Mouse (Mus musculus): ENCODE data around the gene Zbtb11. TPM values are rescaled to one million over a fixed set of nuclear protein-coding genes. Genes with fewer than 3 reads are reported as not detected.
A peak's percentile ranks its signal among the peaks of the same experiment; 100 is the strongest.

The Zbtb11 gene
- polyA plus RNA-seq, 1 experiment from 2014 or later = 23.0 TPM

GRCm38 (mm10) chr16:56056944-56057590, 83.4 kb downstream of the Zbtb11 start:
- H3K9me3 ChIP-seq (ENCODE audit: control insufficient read depth, low read length) = no peaks in the 10 kb centered on the region
- ATAC-seq = peak; percentile 69
- H3K9ac ChIP-seq (ENCODE audit: low read depth, low read length) = no peak overlapping the region
- H3K4me3 ChIP-seq (ENCODE audit: low read length) = no peak overlapping the region
- no peaks in the 10 kb centered on the region for H3K4me1 ChIP-seq (ENCODE audit: control insufficient read depth, insufficient read depth, low read depth, low read length)
- H3K36me3 ChIP-seq (ENCODE audit: control insufficient read depth, insufficient read depth, low read length) = no peaks in the 10 kb centered on the region
- H3K4me2 ChIP-seq (ENCODE audit: low read length) = no peak overlapping the region
- H3K27ac ChIP-seq (ENCODE audit: low read depth, low read length) = no peak overlapping the region
- WGBS = 21% methylated on average over 7 of the region's 7 CpGs
- no peaks in the 10 kb centered on the region for H3K27me3 ChIP-seq (replicated peaks; ENCODE audit: control insufficient read depth, insufficient read depth, low read length)

GRCm38 (mm10) chr16:56058151-56058550, 84.5 kb downstream of the Zbtb11 start:
- H3K27me3 ChIP-seq (replicated peaks; ENCODE audit: control insufficient read depth, insufficient read depth, low read length) = no peaks in the 10 kb centered on the region
- no peak overlapping the region for H3K27ac ChIP-seq (ENCODE audit: low read depth, low read length)
- no peak overlapping the region for H3K4me2 ChIP-seq (ENCODE audit: low read length)
- H3K9me3 ChIP-seq (ENCODE audit: control insufficient read depth, low read length) = no peaks in the 10 kb centered on the region
- no peak overlapping the region for H3K4me3 ChIP-seq (ENCODE audit: low read length)
- 70% methylated on average over 10 of the region's 10 CpGs for WGBS
- ATAC-seq = no peak
- no peaks in the 10 kb centered on the region for H3K4me1 ChIP-seq (ENCODE audit: control insufficient read depth, insufficient read depth, low read depth, low read length)
- no peak overlapping the region for H3K9ac ChIP-seq (ENCODE audit: low read depth, low read length)
- no peaks in the 10 kb centered on the region for H3K36me3 ChIP-seq (ENCODE audit: control insufficient read depth, insufficient read depth, low read length)

Other genes with a start within 250 kb of the Zbtb11 start
- gene Nfkbiz, start 135.0 kb upstream of the Zbtb11 start, polyA plus RNA-seq (2015; fragmentation: Nextera tagmentation; extraction: Ambion mirVana) = 1.6 and 1.8 TPM in 2 replicates
- 1.5 and 1.6 TPM in 2 replicates for gene Nxpe3, start 78.6 kb upstream of the Zbtb11 start, polyA plus RNA-seq (2015; fragmentation: Nextera tagmentation; extraction: Ambion mirVana)
- 9.5 and 11.6 TPM in 2 replicates for gene Cep97, start 39.0 kb upstream of the Zbtb11 start, polyA plus RNA-seq (2015; fragmentation: Nextera tagmentation; extraction: Ambion mirVana)
- 404 and 411 TPM in 2 replicates for gene Rpl24, start 7.6 kb upstream of the Zbtb11 start, polyA plus RNA-seq (2015; fragmentation: Nextera tagmentation; extraction: Ambion mirVana)
- 190 and 191 TPM in 2 replicates for gene Pcnp, start 55.9 kb downstream of the Zbtb11 start, polyA plus RNA-seq (2015; fragmentation: Nextera tagmentation; extraction: Ambion mirVana)
- 17.1 and 17.5 TPM in 2 replicates for gene Trmt10c, start 63.9 kb downstream of the Zbtb11 start, polyA plus RNA-seq (2015; fragmentation: Nextera tagmentation; extraction: Ambion mirVana)
- gene Senp7, start 74.5 kb downstream of the Zbtb11 start, polyA plus RNA-seq (2015; fragmentation: Nextera tagmentation; extraction: Ambion mirVana) = 41.0 and 41.4 TPM in 2 replicates
- gene Impg2, start 230.4 kb downstream of the Zbtb11 start, polyA plus RNA-seq (2015; fragmentation: Nextera tagmentation; extraction: Ambion mirVana) = 0.11 and 0.14 TPM in 2 replicates